Mouse (Mus musculus) testis, adult 2 months (tissue): ENCODE results near the gene Teddm1a.
"Not testable (repeated sequence)": the region's sequence is repeated elsewhere in the genome, so short reads cannot be mapped to it uniquely, and the experiment has no call there.

Experiments
- CTCF ChIP-seq: fragments of 200-500 bp; IDR thresholded peaks from 2 replicates; pipeline ENCODE4 v1.5.1; 2012; ENCODE audit warnings: low read depth, mild to moderate bottlenecking, inconsistent platforms, low read length, moderate library complexity; ENCODE audit not compliant: control insufficient read depth, insufficient read depth, insufficient replicate concordance
- POLR2A ChIP-seq: fragments of 200-500 bp; IDR thresholded peaks from 2 replicates; pipeline ENCODE4 v1.6.1; 2012; ENCODE audit warnings: low read depth, mild to moderate bottlenecking, inconsistent platforms, low read length, moderate library complexity; ENCODE audit not compliant: control insufficient read depth

GRCm38 (mm10) chr1:153880391-153880790, 11.2 kb upstream of the Teddm1a start:
- not testable (repeated sequence) for TF ChIP-seq CTCF, POLR2A
